Mouse (Mus musculus) embryonic facial prominence, embryonic 12.5 days (tissue): ENCODE measurements around the gene Rbx1. TPM values are rescaled to one million over a fixed set of nuclear protein-coding genes. Genes with fewer than 3 reads are reported as not detected.
"Not testable (repeated sequence)": the region's sequence is repeated elsewhere in the genome, so short reads cannot be mapped to it uniquely, and the experiment has no call there.

Source experiments
- ATAC-seq: fragments of 200-750 bp; cut with Nextera tagmentation; 2 replicates; pipeline ENCODE4 v1.8.0; 2017; ENCODE audit not compliant: insufficient number of reproducible peaks, insufficient read depth, low FRiP score, low TSS enrichment
- H3K27ac ChIP-seq: fragments of 300-500 bp; sonication (generic); 2 replicates; pipeline ENCODE4 v1.5.1; 2016; ENCODE audit warnings: mild to moderate bottlenecking
- H3K27me3 ChIP-seq: fragments of 300-500 bp; sonication (generic); 2 replicates; pipeline ENCODE4 v1.6.1; 2016; ENCODE audit warnings: mild to moderate bottlenecking, moderate library complexity
- H3K36me3 ChIP-seq: fragments of 300-500 bp; sonication (generic); 2 replicates; pipeline ENCODE4 v1.6.1; 2016; ENCODE audit warnings: mild to moderate bottlenecking
- H3K4me1 ChIP-seq: fragments of 300-500 bp; sonication (generic); 2 replicates; pipeline ENCODE4 v1.6.1; 2016
- H3K4me2 ChIP-seq: fragments of 300-500 bp; sonication (generic); replicated peaks from 2 replicates; pipeline ENCODE4 v1.6.1; 2016; ENCODE audit warnings: mild to moderate bottlenecking, moderate library complexity
- H3K4me3 ChIP-seq: fragments of 300-500 bp; sonication (generic); 2 replicates; pipeline ENCODE4 v1.5.1; 2016; ENCODE audit warnings: mild to moderate bottlenecking
- H3K9ac ChIP-seq: fragments of 300-500 bp; sonication (generic); 2 replicates; pipeline ENCODE4 v1.6.1; 2016; ENCODE audit warnings: mild to moderate bottlenecking, moderate library complexity
- H3K9me3 ChIP-seq: fragments of 300-500 bp; sonication (generic); 2 replicates; pipeline ENCODE4 v1.6.1; 2016; ENCODE audit warnings: mild to moderate bottlenecking, moderate library complexity
- WGBS: fragments of 180-500 bp; shearing (Covaris S2); methylation state at CpG from one replicate; pipeline ENCODE4 v1.1.7; 2016; 5-methylcytosine and 5-hydroxymethylcytosine counted together
- polyA plus RNA-seq: library from polyadenylated mRNA; unstranded; fragments of >200 nt; fragmentation: Nextera tagmentation; extraction: Ambion mirVana; gene quantifications from 2 replicates; pipeline ENCODE4 v1.2.1, GENCODE M21; 2016

Gene Rbx1
- 507 and 513 TPM in 2 replicates for polyA plus RNA-seq

DNA sequence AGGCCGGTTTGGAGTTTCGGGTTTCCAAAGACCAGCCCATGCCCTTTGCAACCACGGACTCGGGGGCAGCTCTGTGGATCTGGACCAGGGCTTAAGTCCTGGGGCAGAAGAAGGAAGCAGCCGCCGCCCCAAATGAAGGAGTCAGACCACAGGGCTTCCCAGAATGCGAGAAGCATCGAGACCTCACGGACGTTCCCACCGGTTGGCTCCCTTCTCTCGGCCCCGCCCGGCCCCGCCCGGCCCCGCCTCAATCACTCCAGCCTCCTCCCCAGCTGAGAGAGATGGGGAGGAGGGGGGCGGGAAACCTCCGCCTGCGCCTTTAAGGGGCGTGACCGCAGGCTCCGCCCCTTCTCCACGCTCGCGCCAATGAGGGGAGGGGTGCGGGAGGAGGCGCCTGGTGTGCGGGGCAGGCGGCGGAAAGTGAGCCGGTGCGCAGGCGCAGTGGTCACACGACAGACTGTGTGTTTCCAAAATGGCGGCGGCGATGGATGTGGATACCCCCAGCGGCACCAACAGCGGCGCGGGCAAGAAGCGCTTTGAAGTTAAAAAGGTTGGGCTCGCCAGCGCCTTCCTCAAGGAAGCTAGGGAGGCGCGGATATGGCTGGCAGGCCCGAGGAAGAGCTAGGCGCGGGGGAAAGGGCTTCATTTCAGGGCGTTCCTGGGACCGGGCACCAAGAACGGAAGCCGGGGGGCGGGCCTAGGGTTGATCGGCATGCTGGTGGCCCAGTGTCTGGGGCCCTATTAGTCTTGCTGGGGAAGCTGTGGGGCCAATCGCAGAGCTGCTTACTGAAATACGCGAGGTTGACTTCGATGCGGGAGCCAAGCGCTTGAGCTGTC, at the start of gene Rbx1:
TSS of gene Rbx1 (plus strand) at position 396 of the 837 bp plus-strand sequence.
- Histone ChIP-seq H3K36me3 (peaks cover 24% of the 10 kb centered on the region), H3K4me2 (peak within 1 kb of the TSS; percentile 65), H3K27me3 (no peaks in the 10 kb centered on the region), H3K9me3 (peaks cover 5% of the 10 kb centered on the region), H3K4me3 (peak within 1 kb of the TSS; percentile 59), H3K9ac (peak within 1 kb of the TSS; percentile 70), H3K4me1 (peaks cover 3% of the 10 kb centered on the region; the same call in 1 of the 2 replicates), H3K27ac (peak within 1 kb of the TSS; percentile 89)
- ATAC-seq, result peak; percentile 98
- under 1% methylated on average over 60 of the region's 62 CpGs for WGBS

DNA sequence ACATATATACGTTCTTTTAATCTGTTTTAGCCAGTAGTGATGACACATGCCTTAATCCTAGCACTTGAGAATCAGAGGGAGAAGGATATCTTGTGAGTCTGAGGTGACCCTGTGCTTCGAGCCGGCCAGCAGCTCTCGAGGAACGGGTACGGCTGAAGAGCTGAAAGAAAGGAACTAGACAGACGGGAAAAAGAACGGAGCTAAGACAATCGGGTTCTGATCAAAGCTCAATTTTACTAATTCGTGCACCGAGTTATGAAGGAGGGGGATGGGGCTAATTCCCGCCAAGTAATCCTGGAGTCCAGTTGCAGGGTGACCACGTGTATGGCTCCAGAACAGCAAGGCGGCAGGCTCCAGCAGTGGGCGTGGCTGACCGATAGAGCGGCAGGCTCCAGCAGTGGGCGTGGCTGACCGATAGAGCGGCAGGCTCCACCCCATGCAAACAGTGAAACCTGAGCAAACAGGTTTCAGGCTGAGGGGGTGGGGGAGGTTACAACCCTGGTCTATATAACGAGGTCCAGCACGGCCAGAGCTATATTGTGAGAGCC, 49.3 kb upstream of the Rbx1 start:
- Histone ChIP-seq H3K4me3 (peak overlapping the region; percentile 27), H3K9ac (peak overlapping the region; percentile 11; the same call in 1 of the 2 replicates), H3K4me2 (peak overlapping the region; percentile 43)
- H3K4me1 ChIP-seq, H3K9me3 ChIP-seq, H3K27me3 ChIP-seq, H3K27ac ChIP-seq, H3K36me3 ChIP-seq: not testable (repeated sequence)
- ATAC-seq, result peak; percentile 60; the same call in 1 of the 2 replicates
- 4% methylated on average over 22 of the region's 22 CpGs for WGBS

DNA sequence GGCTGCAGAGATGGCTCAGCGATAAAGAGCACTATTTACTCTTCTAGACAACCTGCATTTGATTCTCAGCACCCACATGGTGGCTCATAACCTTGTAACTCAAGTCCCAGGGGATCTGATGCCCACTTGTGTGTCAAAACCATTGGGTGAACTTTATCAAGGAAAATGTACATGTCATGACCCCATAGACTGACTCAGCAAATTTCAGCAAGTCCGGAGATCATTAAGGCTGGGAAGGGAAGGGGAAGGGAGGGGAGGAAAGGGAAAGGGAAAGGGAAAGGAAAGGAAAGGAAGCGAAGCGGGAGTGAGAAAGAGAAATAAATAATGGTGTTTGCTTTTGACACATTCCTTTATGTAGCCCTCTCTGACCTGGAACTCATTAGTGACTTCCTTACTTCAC, 48.0 kb upstream of the Rbx1 start:
- no peak overlapping the region for H3K9ac ChIP-seq
- H3K4me2 ChIP-seq, result no peak overlapping the region
- peaks cover 8% of the 10 kb centered on the region; the same call in 1 of the 2 replicates for H3K4me1 ChIP-seq
- WGBS, result 82% methylated on average over 4 of the region's 4 CpGs
- no peak overlapping the region for H3K27ac ChIP-seq
- no peaks in the 10 kb centered on the region for H3K27me3 ChIP-seq
- ATAC-seq, result no peak
- no peak overlapping the region for H3K4me3 ChIP-seq
- no peaks in the 10 kb centered on the region; the same call in 1 of the 2 replicates for H3K36me3 ChIP-seq
- no peaks in the 10 kb centered on the region for H3K9me3 ChIP-seq

DNA sequence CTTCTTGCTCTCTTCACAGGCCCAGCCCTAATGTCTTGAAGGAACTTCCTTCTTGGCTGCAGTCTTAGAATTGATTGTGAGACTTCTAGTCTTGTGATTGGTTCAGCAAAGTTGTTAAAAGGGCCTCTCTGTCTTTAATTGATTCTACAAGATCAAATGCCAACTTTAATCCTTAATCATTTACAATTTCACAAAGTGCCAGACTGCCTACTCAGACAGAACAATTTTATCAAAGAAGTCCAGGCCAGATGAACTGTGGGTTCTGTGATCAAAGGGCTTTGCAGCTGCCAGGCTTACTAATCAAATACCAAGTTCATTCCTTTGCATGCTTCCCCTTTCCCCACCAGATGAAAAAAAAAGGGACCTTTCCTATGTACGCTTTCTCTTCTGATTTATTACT, 44.6 kb upstream of the Rbx1 start:
- no peak overlapping the region for H3K4me2 ChIP-seq
- peaks cover 5% of the 10 kb centered on the region; the same call in 1 of the 2 replicates for H3K4me1 ChIP-seq
- WGBS, result 76% methylated on average over 1 of the region's 1 CpGs
- no peak for ATAC-seq
- H3K9me3 ChIP-seq, result no peaks in the 10 kb centered on the region
- H3K9ac ChIP-seq, result no peak overlapping the region
- H3K4me3 ChIP-seq, result no peak overlapping the region
- no peaks in the 10 kb centered on the region for H3K27me3 ChIP-seq
- H3K27ac ChIP-seq, result no peak overlapping the region
- no peaks in the 10 kb centered on the region; the same call in 1 of the 2 replicates for H3K36me3 ChIP-seq

DNA sequence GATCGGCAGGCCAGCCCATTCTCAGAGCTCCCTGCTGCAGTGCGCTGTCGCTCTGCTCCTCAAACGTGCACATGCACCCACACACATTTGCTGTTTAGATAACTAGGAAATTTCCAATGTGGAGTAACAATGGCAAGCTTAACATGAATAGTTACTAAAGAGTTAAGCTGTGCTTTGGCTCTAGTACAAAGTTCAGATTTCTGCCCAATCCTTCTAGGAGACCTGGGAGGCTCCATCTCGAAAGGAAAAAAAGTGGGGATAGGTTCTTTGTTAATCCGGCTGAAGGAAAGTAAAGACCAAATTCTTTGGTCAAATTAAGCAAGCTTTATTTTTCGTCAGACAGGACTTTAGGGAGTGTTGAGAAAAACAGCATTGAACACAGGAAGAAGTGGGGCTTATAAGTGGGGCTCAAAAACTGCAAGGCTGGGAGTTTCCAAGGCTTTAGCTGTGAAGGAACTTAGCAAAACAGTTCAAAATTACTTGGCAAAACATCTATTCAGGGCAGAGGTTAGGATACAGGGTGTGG, 43.9 kb upstream of the Rbx1 start:
- H3K36me3 ChIP-seq, result no peaks in the 10 kb centered on the region; the same call in 1 of the 2 replicates
- no peak overlapping the region for H3K4me3 ChIP-seq
- no peak overlapping the region for H3K4me2 ChIP-seq
- no peaks in the 10 kb centered on the region for H3K9me3 ChIP-seq
- no peaks in the 10 kb centered on the region for H3K27me3 ChIP-seq
- H3K4me1 ChIP-seq, result no peaks in the 10 kb centered on the region
- H3K27ac ChIP-seq, result no peak overlapping the region
- no peak overlapping the region for H3K9ac ChIP-seq
- 74% methylated on average over 7 of the region's 7 CpGs for WGBS
- ATAC-seq, result no peak

DNA sequence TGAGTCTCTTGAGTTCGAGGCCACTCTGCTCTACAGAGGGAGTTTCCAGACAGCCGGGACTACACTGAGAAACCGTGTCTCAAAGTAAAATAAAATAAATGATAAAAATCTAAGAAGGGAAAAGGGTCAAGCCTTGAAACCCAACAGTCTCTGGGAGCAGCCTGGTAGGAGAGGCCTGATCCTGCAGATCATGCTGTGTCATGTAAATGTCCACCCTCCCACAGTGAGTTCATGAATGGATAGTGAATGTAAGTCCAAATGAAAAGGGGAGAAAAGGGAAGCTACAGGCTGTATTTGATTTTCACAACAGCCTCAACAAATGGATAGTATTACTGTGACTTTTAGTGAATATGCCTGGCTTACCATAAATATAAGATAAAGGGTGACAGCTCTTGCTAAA, 40.8 kb upstream of the Rbx1 start:
- H3K9ac ChIP-seq, result no peak overlapping the region
- H3K27ac ChIP-seq, result no peak overlapping the region
- H3K27me3 ChIP-seq, result no peaks in the 10 kb centered on the region
- H3K4me3 ChIP-seq, result no peak overlapping the region
- no peaks in the 10 kb centered on the region for H3K9me3 ChIP-seq
- ATAC-seq, result no peak
- WGBS, result 83% methylated on average over 3 of the region's 3 CpGs
- H3K4me1 ChIP-seq, result no peaks in the 10 kb centered on the region
- peaks cover 7% of the 10 kb centered on the region for H3K36me3 ChIP-seq
- no peak overlapping the region for H3K4me2 ChIP-seq

DNA sequence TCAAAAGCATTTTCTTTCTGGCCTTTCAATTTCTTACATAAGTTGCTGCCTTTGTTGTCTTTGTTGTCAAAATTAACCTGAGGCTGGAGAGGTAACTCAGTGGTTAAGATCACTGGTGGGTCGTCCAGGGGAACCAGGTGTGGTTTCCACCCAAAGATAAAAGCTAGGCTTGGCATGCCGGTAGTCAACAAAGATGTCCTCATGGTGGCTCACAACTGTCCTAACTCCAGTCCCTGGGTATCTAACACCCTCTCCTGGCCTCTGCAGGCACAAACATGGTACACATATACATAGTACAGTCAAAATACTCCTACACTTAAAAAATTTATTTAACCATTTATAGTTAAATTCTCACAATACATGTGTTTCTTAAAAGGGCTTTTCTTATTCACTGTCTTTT, 38.1 kb upstream of the Rbx1 start:
- Histone ChIP-seq H3K9me3 (no peaks in the 10 kb centered on the region), H3K36me3 (peaks cover 21% of the 10 kb centered on the region), H3K4me3 (no peak overlapping the region), H3K27me3 (no peaks in the 10 kb centered on the region), H3K4me1 (no peaks in the 10 kb centered on the region), H3K27ac (no peak overlapping the region), H3K4me2 (no peak overlapping the region), H3K9ac (no peak overlapping the region)
- WGBS, result 93% methylated on average over 2 of the region's 2 CpGs
- ATAC-seq, result no peak

DNA sequence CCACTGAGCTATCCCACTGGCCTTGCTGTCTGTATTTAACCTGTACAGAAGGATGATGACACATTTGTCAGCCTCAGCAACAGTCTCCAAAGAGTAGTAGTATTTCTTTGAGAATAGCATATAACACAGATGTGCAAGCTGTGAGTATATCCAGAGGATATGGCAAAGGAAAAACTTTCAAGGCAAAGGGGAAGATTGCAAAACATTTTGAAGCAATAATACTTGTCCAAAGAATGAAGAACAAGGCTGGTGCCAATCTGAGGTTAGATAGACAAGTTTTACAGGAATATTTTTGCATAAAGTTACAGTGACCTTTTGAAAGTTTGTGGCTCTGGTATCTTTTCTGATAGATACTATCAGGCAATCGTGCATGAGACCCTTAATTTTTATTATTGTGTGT, 34.9 kb upstream of the Rbx1 start:
- WGBS, result 86% methylated on average over 1 of the region's 1 CpGs
- Histone ChIP-seq H3K4me3 (no peak overlapping the region), H3K4me2 (no peak overlapping the region), H3K9ac (no peak overlapping the region), H3K36me3 (peaks cover 21% of the 10 kb centered on the region), H3K27me3 (no peaks in the 10 kb centered on the region), H3K9me3 (no peaks in the 10 kb centered on the region), H3K4me1 (no peaks in the 10 kb centered on the region), H3K27ac (no peak overlapping the region)
- ATAC-seq, result no peak

DNA sequence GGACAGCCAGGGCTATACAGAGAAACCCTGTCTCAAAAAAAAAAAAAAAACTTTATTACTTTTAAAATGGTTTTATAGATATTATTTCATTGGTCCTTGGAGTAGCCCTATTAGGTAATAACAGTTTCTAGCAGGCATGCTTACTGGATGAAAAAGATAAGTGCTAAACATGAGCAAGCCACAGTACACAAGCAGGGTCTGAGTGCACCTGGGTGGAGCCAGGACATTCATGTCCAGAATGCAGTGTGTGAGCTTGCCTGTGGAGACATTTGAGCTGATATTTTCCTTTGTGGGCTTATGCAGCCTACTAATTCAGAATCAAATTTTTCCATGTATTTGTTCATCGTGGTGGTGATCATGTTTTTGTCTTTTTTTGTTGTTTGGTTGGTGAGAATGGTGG, 27.8 kb upstream of the Rbx1 start:
- 96% methylated on average over 1 of the region's 1 CpGs for WGBS
- Histone ChIP-seq H3K4me2 (no peak overlapping the region), H3K4me1 (no peaks in the 10 kb centered on the region)

DNA sequence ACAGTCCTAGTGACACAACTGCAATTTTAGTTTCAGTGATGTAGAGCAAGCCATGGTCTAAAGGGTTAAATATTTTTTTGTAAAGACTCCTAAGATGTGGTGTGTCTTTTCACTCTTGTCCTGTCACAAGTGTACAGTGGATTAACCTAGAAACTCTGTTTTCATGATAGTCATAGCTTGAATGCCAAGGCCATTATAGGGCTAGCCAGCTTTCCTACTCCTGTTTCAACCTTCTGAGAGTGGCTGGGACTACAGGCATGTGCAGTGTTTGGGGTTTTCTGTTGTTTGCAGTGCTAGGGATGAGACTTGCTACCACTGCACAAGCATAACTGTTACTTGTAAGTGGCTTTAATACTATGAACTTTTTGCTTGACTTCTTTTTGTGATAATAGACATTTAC, 26.9 kb upstream of the Rbx1 start:
- Histone ChIP-seq H3K9ac (no peak overlapping the region), H3K36me3 (peaks cover 20% of the 10 kb centered on the region; the same call in 1 of the 2 replicates), H3K4me2 (no peak overlapping the region), H3K4me1 (no peaks in the 10 kb centered on the region), H3K9me3 (no peaks in the 10 kb centered on the region), H3K4me3 (no peak overlapping the region), H3K27ac (no peak overlapping the region), H3K27me3 (no peaks in the 10 kb centered on the region)
- no peak for ATAC-seq

More for the DNA sequence above, 27.8 kb upstream of the Rbx1 start:
- no peak overlapping the region for H3K9ac ChIP-seq
- no peak for ATAC-seq
- peaks cover 20% of the 10 kb centered on the region; the same call in 1 of the 2 replicates for H3K36me3 ChIP-seq
- no peak overlapping the region for H3K4me3 ChIP-seq
- no peak overlapping the region for H3K27ac ChIP-seq
- H3K27me3 ChIP-seq, result no peaks in the 10 kb centered on the region
- no peaks in the 10 kb centered on the region for H3K9me3 ChIP-seq

DNA sequence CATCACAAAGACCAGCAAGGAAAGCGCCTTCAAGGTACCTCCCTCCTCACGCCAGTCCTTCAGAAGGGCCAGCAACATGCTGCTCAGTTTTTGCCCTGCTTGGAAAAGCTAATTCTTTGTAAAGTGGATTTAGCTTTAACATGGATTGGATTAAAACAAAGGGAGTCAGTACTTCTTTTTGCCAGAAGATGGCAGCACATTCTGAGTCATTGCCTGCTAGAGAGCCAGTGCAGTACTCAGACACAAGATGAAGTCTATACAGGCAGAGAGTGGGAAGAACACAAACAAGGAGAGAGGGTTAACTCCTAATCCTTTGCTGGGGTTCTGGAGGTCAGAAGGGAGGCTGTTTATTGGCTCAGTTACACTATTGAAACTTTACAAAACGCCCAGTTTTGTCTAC, 17.6 kb upstream of the Rbx1 start:
- Histone ChIP-seq H3K36me3 (peaks cover 17% of the 10 kb centered on the region), H3K4me3 (no peak overlapping the region), H3K27ac (no peak overlapping the region), H3K27me3 (no peaks in the 10 kb centered on the region), H3K4me1 (no peaks in the 10 kb centered on the region), H3K4me2 (no peak overlapping the region), H3K9me3 (no peaks in the 10 kb centered on the region), H3K9ac (no peak overlapping the region)
- no peak for ATAC-seq
- 46% methylated on average over 3 of the region's 3 CpGs for WGBS

DNA sequence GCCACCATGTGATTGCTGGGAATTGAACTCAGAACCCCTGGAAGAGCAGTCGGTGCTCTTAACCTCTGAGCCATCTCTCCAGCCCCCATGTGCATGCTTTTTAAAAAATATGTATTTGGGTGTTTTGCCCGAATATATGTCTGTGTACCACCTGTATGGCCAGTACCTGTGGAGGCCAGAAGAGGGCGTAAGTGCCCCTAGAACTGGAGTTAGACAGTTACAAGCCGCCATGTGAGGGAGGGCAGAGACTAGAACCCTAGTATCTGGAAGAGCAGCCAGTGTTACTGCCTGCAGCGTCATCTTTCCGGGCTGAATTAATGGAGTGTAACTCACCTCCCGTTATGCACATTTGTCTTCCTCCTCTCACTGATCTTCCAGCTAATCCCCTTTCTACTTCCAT, 4.6 kb upstream of the Rbx1 start:
- H3K4me1 ChIP-seq, result no peaks in the 10 kb centered on the region
- no peak overlapping the region for H3K4me3 ChIP-seq
- H3K9me3 ChIP-seq, result peaks cover 5% of the 10 kb centered on the region
- H3K9ac ChIP-seq, result no peak overlapping the region
- H3K36me3 ChIP-seq, result peaks cover 5% of the 10 kb centered on the region; the same call in 1 of the 2 replicates
- H3K4me2 ChIP-seq, result no peak overlapping the region
- 79% methylated on average over 7 of the region's 7 CpGs for WGBS
- no peak for ATAC-seq
- no peak overlapping the region for H3K27ac ChIP-seq
- no peaks in the 10 kb centered on the region for H3K27me3 ChIP-seq
